Mouse (Mus musculus) kidney, adult 18-20 months (tissue): ENCODE results near the gene Serhl.
A peak's percentile ranks its signal among the peaks of the same experiment; 100 is the strongest.

Source experiments
- DNase-seq: peaks from one replicate; pipeline ENCODE4 v3.0.0; 2021

Serhl gene

DNA sequence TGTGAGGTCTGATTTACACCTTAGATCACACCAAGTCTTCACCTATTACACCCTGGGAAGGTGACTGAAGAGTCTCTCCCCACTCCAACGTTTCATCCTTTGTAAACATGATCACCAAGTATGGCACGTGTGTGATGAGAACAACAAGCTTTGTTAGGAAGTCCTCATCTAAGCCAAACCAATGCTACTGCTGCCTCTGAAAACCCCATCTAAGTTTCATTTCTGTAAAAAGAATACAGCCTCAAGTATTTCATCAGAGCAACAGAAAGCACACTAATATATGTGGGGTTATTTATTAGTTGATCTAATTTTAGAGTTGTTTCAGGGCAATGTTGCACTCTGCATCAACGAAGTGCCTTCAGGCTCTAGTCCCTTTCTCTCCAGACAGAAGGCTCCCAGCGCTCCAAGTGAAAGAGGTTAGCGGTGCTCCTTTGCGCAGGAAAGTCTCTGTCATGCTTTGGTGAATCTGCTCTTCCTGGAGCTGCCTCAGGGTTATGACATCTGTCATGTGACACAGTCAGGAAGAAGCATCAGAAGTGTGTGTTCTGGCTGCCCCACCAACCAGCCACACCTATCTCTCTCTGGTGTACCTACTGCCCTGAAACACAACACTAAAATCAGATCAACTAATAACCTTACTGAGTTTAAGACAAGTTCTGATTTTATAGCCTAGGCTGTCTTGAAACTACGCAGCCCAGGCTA, 40.4 kb downstream of the Serhl start:
- no peak for DNase-seq

DNA sequence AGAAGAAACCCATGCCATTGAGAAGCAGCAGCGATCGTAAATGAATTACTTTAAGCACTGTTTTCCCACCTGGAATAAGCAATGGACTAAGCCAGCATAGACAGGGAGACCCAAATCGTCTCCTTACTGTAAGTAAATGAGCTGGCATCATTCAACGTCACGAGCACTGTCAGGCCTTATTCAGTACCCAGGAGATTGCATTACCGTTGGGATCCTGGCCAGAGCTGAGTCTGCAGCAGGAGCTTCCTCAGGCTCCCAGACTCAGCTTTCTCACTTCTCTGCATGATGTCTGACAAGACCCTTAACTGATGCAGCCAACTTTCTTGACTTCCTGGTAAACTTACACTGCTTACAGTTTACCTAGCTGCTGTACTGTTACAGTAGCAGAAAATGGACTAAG, 45.4 kb downstream of the Serhl start:
- DNase-seq: no peak

GRCm38 (mm10) chr15:83135654-83136053, 46.3 kb downstream of the Serhl start:
- DNase-seq: no peak

GRCm38 (mm10) chr15:83142861-83143260, 53.6 kb downstream of the Serhl start:
- no peak for DNase-seq

- no peak for DNase-seq
Observed at GRCm38 (mm10) chr15:83145541-83145940, 56.2 kb downstream of the Serhl start.

- DNase-seq: no peak
Observed at GRCm38 (mm10) chr15:83148395-83148794, 59.1 kb downstream of the Serhl start.

DNA sequence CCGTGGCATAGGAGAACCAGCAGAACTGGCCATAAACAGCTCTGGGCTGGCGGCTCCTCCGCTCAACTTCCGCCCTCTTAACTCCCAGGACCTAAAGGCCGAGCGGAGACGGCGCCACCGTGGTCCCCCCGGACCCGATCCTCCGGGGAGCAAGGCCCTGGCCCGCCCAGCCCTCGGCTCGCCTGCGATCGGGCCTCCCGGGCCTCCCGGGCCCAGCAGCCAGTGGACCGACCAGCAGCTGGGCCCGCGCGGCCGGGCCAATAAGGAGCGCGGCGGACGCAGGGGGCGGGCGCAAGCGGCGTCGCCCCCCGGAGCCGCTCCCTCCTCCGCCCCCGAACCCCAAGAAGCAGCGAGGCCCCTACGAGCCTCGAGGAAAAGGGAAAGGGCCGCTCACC, 59.5 kb downstream of the Serhl start:
- no peak for DNase-seq

- DNase-seq: peak; percentile 99
Observed at GRCm38 (mm10) chr15:83149196-83150072, 60.1 kb downstream of the Serhl start, which contains the start of gene Poldip3. Gene Poldip3, minus strand, starts transcription at chr15:83149384.

- DNase-seq: no peak
Observed at GRCm38 (mm10) chr15:83150073-83150442, 60.8 kb downstream of the Serhl start.

DNA sequence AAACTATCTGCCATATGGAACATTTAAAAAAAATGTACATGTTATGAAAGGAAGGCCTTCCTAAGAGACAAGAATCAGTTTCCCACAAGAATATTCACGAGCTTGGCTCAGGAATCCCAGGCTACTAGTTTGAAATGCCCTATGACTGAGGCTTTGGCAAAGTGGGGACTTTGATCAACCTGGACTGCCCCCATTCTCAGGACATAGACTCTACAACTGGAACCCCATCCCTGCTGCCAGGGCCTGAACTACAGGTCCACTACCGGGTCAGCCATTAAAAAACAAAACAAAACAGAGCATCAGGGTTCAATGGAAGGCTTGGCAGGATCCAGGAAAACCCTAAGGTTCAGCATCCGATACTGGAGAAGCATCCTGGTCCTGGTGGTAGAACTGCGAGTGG, 61.4 kb downstream of the Serhl start:
- no peak for DNase-seq

DNA sequence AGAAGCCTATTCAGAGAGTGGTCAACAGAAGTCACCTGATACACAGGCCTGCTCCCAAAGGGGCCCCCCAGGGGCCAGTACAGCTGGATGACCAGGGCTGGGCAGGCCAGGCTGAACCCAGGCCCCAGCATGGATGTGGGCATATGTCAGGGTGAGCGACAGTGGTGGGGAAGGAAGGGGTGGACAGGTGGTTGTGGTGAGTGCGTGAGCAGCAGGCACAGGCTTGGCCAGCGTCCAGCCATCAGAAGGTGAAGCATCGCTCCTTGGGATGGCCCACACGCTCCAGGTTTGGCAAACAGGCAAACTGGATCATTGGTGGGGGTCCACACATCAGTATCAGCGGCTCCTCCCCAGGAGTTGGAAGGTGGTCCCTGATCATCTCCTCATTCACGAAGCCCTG, 65.0 kb downstream of the Serhl start:
- DNase-seq: no peak

DNA sequence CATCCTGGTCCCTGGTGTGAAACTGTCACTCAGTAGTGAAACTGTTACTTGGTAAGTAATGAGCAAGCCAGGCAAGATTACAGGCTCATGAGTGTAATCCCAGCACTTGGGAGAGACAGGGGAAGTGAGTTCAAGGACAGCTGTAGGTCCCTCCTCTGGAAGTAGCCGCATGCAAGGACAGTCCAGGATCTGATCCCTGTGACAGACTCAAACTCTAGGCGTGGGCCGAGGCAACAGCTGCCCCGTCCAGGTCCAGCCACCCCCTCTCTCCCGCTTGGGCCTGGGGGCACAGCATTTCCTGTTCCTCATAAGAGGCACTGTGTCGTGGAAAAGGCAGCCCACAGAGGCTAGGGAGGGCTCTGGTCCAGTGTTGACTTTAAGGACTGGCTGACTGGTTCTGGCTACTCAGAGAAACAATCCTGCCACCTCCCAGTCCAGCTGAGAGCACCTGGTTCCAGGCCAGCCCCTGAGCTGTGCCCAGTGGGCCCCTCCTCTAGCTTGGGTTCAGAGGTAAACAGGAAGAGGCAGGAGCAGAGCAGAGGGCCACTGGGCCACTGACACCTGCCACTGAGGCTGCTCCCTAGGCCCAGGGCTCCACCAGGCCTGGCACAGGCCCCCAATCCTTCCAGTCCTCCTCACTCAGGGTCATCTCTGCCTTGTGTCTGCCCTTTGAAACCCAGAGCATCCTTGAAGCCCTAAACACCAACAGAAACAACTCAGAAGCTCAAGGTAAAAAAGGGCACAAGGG, 66.5 kb downstream of the Serhl start:
- DNase-seq: no peak

DNA sequence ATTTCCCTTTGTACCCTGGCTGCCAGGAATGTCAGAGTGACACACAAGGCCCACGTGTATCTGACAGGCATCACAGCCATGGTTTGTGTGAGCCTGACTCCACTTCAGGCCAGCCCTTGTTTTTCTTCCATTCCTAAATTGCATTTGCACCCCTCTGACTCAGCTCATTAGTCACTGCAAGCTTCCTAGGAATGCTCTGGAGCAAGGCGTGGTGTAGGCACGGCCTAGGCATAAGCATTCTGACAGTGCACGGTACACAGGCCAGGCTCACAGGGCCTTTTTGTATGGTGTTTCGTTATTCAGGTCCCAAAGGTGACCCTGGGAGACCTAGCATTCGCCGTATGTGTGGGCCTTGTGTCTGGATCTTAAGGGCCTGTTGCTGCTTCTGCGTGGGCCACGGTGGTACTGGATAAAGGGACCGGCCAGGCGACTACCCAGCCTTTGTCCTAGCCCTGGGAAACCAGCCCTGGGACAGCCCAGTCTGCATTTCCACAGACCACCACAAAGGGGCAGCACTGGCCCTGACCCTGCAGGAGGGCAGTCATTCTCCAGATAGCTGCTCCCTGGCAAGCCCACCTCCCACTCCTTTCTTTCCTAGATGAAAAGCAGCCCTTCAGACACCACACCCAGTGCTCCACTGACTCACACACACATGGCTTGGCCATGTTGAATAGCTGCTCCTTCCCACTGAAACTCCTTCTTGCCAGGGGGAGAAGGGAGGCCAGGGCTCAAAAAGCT, 67.8 kb downstream of the Serhl start:
- peak; percentile 75 for DNase-seq

DNA sequence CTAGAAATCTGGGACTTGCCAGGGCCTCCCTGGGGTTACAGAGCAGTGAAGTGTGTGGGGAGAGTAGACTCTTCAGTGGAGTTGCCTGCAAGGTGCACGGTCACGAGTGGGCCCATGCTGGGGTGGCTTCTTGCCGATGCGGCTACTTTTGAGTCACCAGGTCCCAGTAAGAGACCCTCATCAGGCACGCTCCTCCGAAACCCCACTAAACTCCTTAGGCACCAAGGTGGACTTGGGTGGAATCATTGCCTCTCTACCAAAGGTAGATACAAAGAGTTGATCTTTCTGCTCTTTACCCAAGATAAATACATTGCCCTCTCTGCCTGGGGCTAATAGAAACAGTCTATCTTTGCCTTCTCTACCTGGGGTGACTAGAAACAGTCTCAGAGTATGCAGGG, 68.4 kb downstream of the Serhl start:
- DNase-seq: no peak

GRCm38 (mm10) chr15:83158587-83159160, 69.4 kb downstream of the Serhl start:
- no peak for DNase-seq

DNA sequence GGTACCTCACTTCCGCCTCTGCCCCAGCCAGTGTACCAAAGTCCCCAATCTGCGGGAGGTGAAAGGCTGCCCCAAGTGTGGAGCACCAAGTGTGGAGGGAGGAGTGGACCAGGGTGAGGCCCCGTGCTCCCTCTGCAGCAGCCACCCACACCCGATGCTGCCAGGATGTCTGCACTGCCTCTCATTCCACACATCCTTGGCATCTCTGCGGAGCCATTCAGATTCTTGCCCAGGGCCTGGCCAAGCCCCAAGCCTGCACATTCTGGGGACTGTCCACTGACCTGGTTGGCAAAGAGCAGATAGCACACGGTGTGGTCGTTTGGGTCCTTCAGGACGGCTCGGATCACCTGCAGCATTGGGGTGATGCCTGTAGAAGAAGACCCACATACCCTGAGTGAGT, 70.5 kb downstream of the Serhl start:
- DNase-seq: no peak

GRCm38 (mm10) chr15:83160561-83160960, 71.3 kb downstream of the Serhl start:
- no peak for DNase-seq

DNA sequence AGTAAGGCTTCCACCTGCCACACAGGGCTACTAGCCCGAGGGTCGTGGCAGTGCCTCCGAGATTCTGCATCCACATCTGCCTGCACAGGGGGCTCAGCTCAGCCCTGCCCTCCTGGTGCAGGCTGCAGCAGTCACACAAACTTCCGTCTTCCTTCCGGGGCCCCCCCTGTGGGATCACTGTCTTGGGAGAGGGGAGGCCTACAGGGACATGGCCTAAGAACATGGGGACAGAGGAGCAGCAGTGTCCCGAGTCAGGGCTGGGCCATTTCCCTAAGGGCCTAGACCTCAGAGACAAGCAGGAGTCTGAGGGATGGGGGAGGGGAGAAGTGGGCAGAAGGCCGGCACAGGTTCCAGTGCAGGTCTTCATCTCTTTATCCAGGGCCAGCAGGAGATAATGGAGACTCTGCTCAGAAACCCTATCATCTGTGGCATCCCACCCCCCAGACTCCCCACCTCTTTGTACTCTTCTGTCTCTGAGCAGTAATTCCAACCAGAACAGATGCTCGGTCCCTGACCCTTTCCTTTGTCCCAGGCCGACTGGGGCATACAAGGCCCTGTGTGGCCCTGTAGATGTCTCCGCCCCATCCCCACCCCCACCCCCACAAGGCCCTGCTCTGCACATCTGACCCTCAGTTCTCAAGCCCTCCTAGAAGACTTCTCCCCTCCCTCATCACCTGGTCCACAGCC, 71.9 kb downstream of the Serhl start:
- no peak for DNase-seq

DNA sequence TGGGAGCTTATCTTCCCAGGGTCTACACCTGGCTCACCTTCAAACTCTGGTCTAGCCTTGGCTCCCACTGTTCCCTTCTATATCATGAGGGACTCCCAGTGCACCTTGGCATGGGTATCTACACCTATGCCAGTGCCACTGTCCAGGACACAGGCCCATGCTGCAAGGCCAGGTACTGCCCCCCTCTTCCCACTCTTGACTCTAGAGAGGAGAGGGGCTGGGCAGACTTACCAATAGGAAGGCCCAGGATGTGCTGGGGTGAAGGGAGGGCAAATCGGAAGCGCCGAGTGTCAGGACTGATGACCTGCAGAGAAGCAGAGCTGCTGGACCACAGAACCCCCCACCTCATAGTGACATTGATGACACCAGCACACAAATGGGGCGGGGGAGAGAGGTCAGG, 72.7 kb downstream of the Serhl start:
- DNase-seq: no peak

DNA sequence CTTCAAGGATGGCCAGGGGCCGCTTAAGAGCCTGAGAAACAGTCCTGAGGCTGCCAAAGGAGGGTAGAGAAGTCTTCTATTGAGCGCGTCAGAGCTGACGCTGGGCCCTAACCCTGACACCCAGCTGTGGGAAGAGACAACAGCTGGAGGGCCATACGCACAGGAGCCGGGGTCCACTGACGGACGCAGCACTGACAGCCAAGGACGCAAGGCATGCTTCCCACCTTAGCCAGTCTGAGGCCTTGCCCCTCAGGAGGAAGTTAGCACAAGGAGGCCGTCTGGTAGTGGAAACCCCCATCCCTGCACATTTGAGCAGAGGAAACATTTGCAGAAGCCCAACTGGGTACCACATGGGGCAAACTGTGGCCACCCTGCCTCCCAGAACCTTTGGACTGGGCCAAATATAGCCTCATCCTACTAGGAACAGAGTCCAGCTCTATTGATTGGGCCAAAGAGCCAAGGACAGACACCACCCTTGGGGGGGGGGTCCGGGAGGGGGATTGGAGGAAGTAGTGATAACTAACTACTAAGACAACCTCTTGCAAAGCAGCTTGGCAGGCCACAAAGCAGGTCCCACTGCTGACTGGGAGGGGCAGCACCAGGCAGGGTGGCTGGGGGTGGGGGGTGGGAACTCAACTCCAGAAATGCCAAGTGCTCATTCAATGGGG, 73.6 kb downstream of the Serhl start:
- DNase-seq: no peak

DNA sequence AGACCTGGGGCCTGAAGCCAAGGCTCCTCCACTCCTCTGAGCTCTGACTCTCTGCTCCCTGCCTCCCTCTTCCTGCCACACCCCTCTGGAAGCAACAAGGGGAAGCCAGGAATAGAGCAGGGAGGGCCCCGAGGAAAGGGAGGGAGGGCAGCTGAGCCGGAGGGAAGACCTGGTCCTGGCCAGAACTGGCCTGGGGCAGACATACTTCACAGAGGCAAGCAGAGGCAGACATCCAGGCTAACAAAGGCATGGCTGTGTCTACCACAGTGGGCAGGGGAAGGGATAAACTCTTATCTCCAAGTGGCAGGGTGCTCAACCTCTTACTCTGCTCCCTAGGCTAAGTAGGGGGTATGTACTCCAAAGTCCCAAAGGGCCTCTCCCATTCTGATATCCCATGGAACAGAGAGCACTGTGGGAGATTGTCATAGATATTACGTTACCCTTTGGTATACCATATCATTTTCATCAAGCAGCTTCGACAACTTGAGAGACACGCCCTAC, 75.7 kb downstream of the Serhl start:
- peak; percentile 46 for DNase-seq
